Mouse (Mus musculus) heart, embryonic 11.5 days (tissue): Measurements from ENCODE around the gene Oosp2. TPM values are rescaled to one million over a fixed set of nuclear protein-coding genes. Genes with fewer than 3 reads are reported as not detected.

Experiments used
- polyA plus RNA-seq: library from polyadenylated mRNA; unstranded; fragments of >200 nt; fragmentation: Nextera tagmentation; extraction: Ambion mirVana; gene quantifications from 2 replicates; pipeline ENCODE4 v1.2.1, GENCODE M21; 2014

The Oosp2 gene
- polyA plus RNA-seq, 1 experiment from 2014 or later: not detected

Other genes starting within 250 kb of the Oosp2 start
- gene Ms4a4b, start 217.0 kb downstream of the Oosp2 start, polyA plus RNA-seq: not detected in 2 replicates
- 0.21 and 0.77 TPM in 2 replicates for gene Ms4a6c, start 191.2 kb downstream of the Oosp2 start, polyA plus RNA-seq
- gene Gm8369, start 174.6 kb downstream of the Oosp2 start, polyA plus RNA-seq: not detected in 2 replicates
- 0.59 and 1.4 TPM in 2 replicates for gene Ms4a6b, start 144.0 kb downstream of the Oosp2 start, polyA plus RNA-seq
- 0.44 and 0.56 TPM in 2 replicates for gene Ms4a4d, start 123.8 kb downstream of the Oosp2 start, polyA plus RNA-seq
- 0.87 and 1.1 TPM in 2 replicates for gene Ms4a6d, start 55.7 kb downstream of the Oosp2 start, polyA plus RNA-seq
- gene Ms4a2, start 36.8 kb downstream of the Oosp2 start, polyA plus RNA-seq: 0.24 TPM in 1 of 2 replicates, not detected in the other
- gene Ms4a3, start 19.7 kb downstream of the Oosp2 start, polyA plus RNA-seq: 0.39 TPM in 1 of 2 replicates, not detected in the other
- not detected in 2 replicates for gene Oosp1, start 30.6 kb upstream of the Oosp2 start, polyA plus RNA-seq
- not detected in 2 replicates for gene Oosp3, start 36.5 kb upstream of the Oosp2 start, polyA plus RNA-seq
- gene Gif, start 87.0 kb upstream of the Oosp2 start, polyA plus RNA-seq: not detected in 2 replicates
- 78.5 and 82.0 TPM in 2 replicates for gene Mrpl16, start 109.8 kb upstream of the Oosp2 start, polyA plus RNA-seq
- 8.3 and 9.9 TPM in 2 replicates for gene Stx3, start 158.8 kb upstream of the Oosp2 start, polyA plus RNA-seq
- gene Olfr1417, start 178.7 kb upstream of the Oosp2 start, polyA plus RNA-seq: 0.15 TPM in 1 of 2 replicates, not detected in the other
- gene Olfr1418, start 200.5 kb upstream of the Oosp2 start, polyA plus RNA-seq: not detected in 2 replicates
- gene Olfr1419, start 214.5 kb upstream of the Oosp2 start, polyA plus RNA-seq: not detected in 2 replicates
- 0.29 TPM in 1 of 2 replicates, not detected in the other for gene Olfr1420, start 226.0 kb upstream of the Oosp2 start, polyA plus RNA-seq